Mouse (Mus musculus) thymus, postnatal 36 days (tissue): ENCODE measurements around the gene Lce3b.

Experiments
- DNase-seq, 2 experiments: peaks; one replicate each; pipeline ENCODE4 v3.0.0; 2022; ENCODE audit warnings: mixed read lengths in 2 of 2

The Lce3b gene

GRCm38 (mm10) chr3:92932679-92933078 lies at the start of gene Lce3b:
Lce3b (plus strand) TSS chr3:92932979.
- no peak for DNase-seq

GRCm38 (mm10) chr3:92894063-92894462 lies 38.7 kb upstream of the Lce3b start:
- no peak for DNase-seq

GRCm38 (mm10) chr3:92894489-92894888 lies 38.3 kb upstream of the Lce3b start:
- DNase-seq = no peak

- no peak for DNase-seq
Measured at GRCm38 (mm10) chr3:92902992-92903391, 29.8 kb upstream of the Lce3b start.

GRCm38 (mm10) chr3:92903640-92904039 lies 29.1 kb upstream of the Lce3b start:
- no peak for DNase-seq

- DNase-seq = no peak
Measured at GRCm38 (mm10) chr3:92905182-92905581, 27.6 kb upstream of the Lce3b start.

- DNase-seq = no peak
Measured at GRCm38 (mm10) chr3:92907571-92907970, 25.2 kb upstream of the Lce3b start.

- no peak for DNase-seq
Measured at GRCm38 (mm10) chr3:92920364-92920763, 12.4 kb upstream of the Lce3b start.

GRCm38 (mm10) chr3:92926130-92926529 lies 6.6 kb upstream of the Lce3b start, which contains the start of gene Lce3a:
Lce3a (minus strand) TSS chr3:92926230.
- no peak for DNase-seq

- no peak for DNase-seq
Measured at GRCm38 (mm10) chr3:92944186-92944585, 11.4 kb downstream of the Lce3b start, which contains the start of gene Lce3c. Lce3c (plus strand) TSS chr3:92944486.

- no peak for DNase-seq
Measured at GRCm38 (mm10) chr3:92957090-92957489, 24.3 kb downstream of the Lce3b start, which contains the start of gene Lce3d. Lce3d (plus strand) TSS chr3:92957390.

GRCm38 (mm10) chr3:92966761-92967160 lies 34.0 kb downstream of the Lce3b start, which contains the start of gene Lce3e:
Lce3e (plus strand) TSS chr3:92967061.
- DNase-seq = no peak

- DNase-seq = no peak
Measured at GRCm38 (mm10) chr3:92978484-92978883, 45.7 kb downstream of the Lce3b start.
